Mouse (Mus musculus): Measurements from ENCODE around the gene Cdh12.
A peak's percentile ranks its signal among the peaks of the same experiment; 100 is the strongest.
"Not testable (repeated sequence)": the region's sequence is repeated elsewhere in the genome, so short reads cannot be mapped to it uniquely, and the experiment has no call there.

The Cdh12 gene

GRCm38 (mm10) chr15:20448861-20449663 lies at the start of gene Cdh12:
Gene Cdh12, plus strand, starts transcription at chr15:20449265.
- ATAC-seq (ENCODE audit: low TSS enrichment) = peak; percentile 92

- no peak for ATAC-seq (ENCODE audit: low TSS enrichment)
Observed at GRCm38 (mm10) chr15:20403596-20403995, 45.5 kb upstream of the Cdh12 start.

GRCm38 (mm10) chr15:20413397-20413796 lies 35.7 kb upstream of the Cdh12 start:
- ATAC-seq (ENCODE audit: low TSS enrichment) = peak; percentile 99

- no peak for ATAC-seq (ENCODE audit: low TSS enrichment)
Observed at GRCm38 (mm10) chr15:20436356-20436755, 12.7 kb upstream of the Cdh12 start.

- ATAC-seq (ENCODE audit: low TSS enrichment) = no peak
Observed at GRCm38 (mm10) chr15:20450558-20450957, 1.5 kb downstream of the Cdh12 start.

GRCm38 (mm10) chr15:20458508-20458907 lies 9.4 kb downstream of the Cdh12 start:
- no peak for ATAC-seq (ENCODE audit: low TSS enrichment)

DNA sequence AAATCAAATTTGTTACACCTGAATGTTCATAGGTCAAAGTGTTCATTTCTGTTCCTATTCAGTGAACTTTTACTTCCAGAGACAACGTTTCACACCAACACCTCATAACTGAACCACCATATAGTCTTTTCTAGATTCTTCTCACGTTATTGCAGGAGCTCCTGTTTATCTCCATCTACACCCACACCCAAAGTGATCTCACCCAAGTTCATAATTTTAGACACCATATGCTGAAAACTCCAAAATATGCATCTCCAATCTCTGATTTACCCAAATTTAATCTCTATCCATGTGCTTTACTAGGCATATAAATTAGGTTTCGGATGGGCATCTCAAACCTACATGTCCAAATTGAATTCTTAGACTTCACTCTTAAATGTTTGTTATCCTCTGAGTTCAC lies 13.4 kb downstream of the Cdh12 start:
- peak; percentile 82 for ATAC-seq (ENCODE audit: low TSS enrichment)

- ATAC-seq (ENCODE audit: low TSS enrichment) = 0 out of 2 replicates have a peak, but pooled peaks have one; percentile 18
Observed at GRCm38 (mm10) chr15:20463601-20464000, 14.5 kb downstream of the Cdh12 start.

DNA sequence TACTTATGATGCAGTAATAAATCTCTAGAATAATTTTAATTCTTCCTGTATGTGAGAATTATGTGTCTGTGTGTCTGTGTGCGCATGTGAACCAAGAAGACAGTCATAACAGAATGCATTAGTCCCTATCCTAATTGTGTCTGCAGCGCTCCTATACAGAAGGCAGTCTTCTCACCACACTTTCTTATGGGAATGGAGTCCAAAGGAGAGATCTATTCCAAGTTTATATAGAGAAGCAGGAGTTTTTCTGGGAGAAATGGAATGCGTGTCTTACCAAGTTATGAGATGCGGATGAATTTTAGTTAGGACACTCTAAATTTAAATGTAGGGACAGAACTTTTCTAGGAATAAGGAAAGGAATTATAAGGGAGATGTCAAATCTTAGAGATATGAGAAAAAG lies 101.9 kb downstream of the Cdh12 start:
- ATAC-seq (ENCODE audit: low TSS enrichment) = peak; percentile 85

GRCm38 (mm10) chr15:20571012-20571411 lies 121.9 kb downstream of the Cdh12 start:
- ATAC-seq (ENCODE audit: low TSS enrichment) = no peak

- no peak for ATAC-seq (ENCODE audit: low TSS enrichment)
Observed at GRCm38 (mm10) chr15:20582567-20583075, 133.6 kb downstream of the Cdh12 start.

- ATAC-seq (ENCODE audit: low TSS enrichment) = peak; percentile 62
Observed at GRCm38 (mm10) chr15:20591599-20591998, 142.5 kb downstream of the Cdh12 start.

DNA sequence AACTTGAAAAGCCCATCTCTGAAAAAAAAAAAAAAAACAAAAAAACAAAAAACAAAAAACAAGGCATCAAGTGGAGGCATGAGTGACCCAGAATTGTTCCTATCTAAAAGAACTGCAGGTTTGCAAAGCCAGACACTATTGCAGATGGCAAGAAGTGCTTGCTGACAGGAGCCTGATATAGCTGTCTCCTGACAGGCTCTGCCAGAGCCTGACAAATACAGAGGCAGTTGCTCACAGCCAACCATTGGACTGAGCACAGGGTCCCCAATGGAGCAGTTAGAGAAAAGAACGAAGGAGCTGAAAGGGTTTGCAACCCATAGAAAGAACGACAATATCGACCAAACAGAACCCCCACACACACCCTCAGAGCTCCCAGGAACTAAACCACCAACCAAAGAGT lies 156.7 kb downstream of the Cdh12 start:
- not testable (repeated sequence) for ATAC-seq (ENCODE audit: low TSS enrichment)

GRCm38 (mm10) chr15:20634593-20634992 lies 185.5 kb downstream of the Cdh12 start:
- peak; percentile 93 for ATAC-seq (ENCODE audit: low TSS enrichment)

DNA sequence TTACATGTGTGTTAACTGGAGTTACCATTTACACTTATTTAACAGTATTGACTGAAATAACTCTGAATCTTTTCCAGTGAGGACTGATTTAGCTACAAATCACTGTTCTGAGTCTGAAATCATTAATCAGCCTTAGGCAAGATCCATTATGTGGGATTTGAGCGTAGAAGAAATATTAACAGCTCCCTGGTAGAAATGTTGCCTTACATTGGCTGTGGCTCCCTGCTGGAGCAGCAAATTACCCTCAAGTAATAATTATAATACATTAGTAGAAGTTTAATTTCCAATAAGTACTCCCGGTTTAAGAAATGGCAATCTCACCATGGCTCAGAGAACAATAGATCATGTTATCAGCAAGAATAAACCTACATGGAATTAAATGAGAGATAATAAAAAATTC lies 190.1 kb downstream of the Cdh12 start:
- ATAC-seq (ENCODE audit: low TSS enrichment) = no peak

DNA sequence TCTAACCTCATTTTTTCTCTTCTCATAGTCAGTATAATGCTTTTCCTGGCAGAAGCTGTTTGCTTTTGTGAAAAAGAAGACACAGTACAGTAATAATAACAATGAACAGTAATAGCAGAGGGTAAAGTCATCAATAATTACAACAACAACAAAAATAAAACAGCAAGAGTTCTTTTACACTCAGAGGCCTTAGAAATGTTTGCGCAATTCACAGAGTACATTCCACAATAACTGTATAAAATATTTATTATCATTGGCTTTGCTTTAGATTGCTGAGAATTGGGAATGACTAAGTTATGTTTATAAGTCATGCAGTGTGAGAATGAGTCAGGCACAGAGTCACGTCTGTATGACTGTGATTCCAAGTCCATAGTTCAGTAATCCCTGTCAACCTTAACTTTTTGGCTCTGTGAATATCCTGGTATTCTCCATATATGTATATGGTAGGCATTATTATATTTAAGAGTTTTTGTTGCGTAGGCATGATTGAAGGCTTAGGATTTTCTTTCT lies 193.9 kb downstream of the Cdh12 start:
- ATAC-seq (ENCODE audit: low TSS enrichment) = no peak

DNA sequence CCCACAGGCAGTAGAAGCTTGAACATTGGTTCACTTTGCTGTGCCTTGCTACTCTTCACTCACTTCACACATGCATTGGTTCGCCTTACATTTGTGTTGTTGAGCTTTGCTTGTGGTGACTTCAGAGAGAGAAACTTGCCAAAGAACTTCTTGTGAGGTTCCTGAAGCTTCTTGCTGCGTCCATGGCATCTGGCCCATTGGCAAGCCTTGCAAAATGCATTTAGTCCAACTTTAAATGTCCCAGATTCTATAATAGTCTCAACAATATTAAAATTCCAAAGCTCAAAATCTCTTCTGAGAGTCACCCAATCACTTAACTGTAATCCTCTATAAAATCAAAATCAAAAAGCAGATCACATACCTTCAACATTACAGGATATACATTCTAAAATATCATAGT lies 211.2 kb downstream of the Cdh12 start:
- peak; percentile 52; the same call in 1 of the 2 replicates for ATAC-seq (ENCODE audit: low TSS enrichment)

DNA sequence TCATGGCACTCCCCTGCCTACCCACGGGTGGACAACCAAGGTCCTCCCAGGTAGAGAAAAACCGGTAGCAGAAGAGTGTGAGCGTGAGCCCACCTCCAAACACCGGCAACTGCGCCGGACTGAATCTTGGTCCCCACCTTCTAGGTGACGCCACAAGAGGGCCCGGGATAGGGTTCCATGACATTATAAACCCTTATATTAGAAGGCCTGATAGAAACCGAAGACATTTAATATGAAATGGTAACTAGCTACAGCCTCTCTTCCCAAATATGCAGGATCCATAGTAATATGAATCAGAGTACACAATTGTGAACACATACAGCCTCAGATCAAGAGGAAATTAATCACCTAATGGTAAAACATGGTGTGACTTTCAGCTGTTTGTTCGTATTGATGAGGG lies 217.6 kb downstream of the Cdh12 start, which contains the start of gene Acot10:
Gene Acot10 (minus strand): TSS at position 101 of the 400 bp plus-strand sequence.
- no peak for ATAC-seq (ENCODE audit: low TSS enrichment)

- ATAC-seq (ENCODE audit: low TSS enrichment) = 0 out of 2 replicates have a peak, but pooled peaks have one; percentile 38
Observed at GRCm38 (mm10) chr15:20667350-20667749, 218.3 kb downstream of the Cdh12 start.

- ATAC-seq (ENCODE audit: low TSS enrichment) = no peak
Observed at GRCm38 (mm10) chr15:20667989-20668388, 218.9 kb downstream of the Cdh12 start.

GRCm38 (mm10) chr15:20669507-20669906 lies 220.4 kb downstream of the Cdh12 start:
- not testable (repeated sequence) for ATAC-seq (ENCODE audit: low TSS enrichment)

GRCm38 (mm10) chr15:20682719-20683118 lies 233.7 kb downstream of the Cdh12 start:
- ATAC-seq (ENCODE audit: low TSS enrichment) = no peak

GRCm38 (mm10) chr15:20684200-20684599 lies 235.1 kb downstream of the Cdh12 start:
- no peak for ATAC-seq (ENCODE audit: low TSS enrichment)
